Mouse (Mus musculus) intestine, embryonic 15.5 days (tissue): Measurements from ENCODE around the gene Bbx. TPM values are rescaled to one million over a fixed set of nuclear protein-coding genes. Genes with fewer than 3 reads are reported as not detected.

Source experiments
- ATAC-seq: fragments of 200-750 bp; cut with Nextera tagmentation; 2 replicates; pipeline ENCODE4 v1.8.0; 2017; ENCODE audit warnings: moderate TSS enrichment, moderate library complexity
- H3K27ac ChIP-seq: fragments of 300-500 bp; sonication (generic); 2 replicates; pipeline ENCODE4 v1.5.1; 2015; ENCODE audit warnings: mild to moderate bottlenecking, inconsistent platforms
- H3K27me3 ChIP-seq: fragments of 300-500 bp; sonication (generic); replicated peaks from 2 replicates; pipeline ENCODE4 v1.6.1; 2015; ENCODE audit warnings: inconsistent platforms
- H3K36me3 ChIP-seq: fragments of 300-500 bp; sonication (generic); 2 replicates; pipeline ENCODE4 v1.6.1; 2015; ENCODE audit warnings: inconsistent platforms
- H3K4me1 ChIP-seq: fragments of 300-500 bp; sonication (generic); replicated peaks from 2 replicates; pipeline ENCODE4 v1.6.1; 2015; ENCODE audit warnings: inconsistent platforms
- H3K4me2 ChIP-seq: fragments of 300-500 bp; sonication (generic); replicated peaks from 2 replicates; pipeline ENCODE4 v1.6.1; 2015; ENCODE audit warnings: mild to moderate bottlenecking, inconsistent platforms
- H3K4me3 ChIP-seq: fragments of 300-500 bp; sonication (generic); replicated peaks from 2 replicates; pipeline ENCODE4 v1.5.1; 2015; ENCODE audit warnings: inconsistent platforms
- H3K9ac ChIP-seq: fragments of 300-500 bp; sonication (generic); 2 replicates; pipeline ENCODE4 v1.6.1; 2015; ENCODE audit warnings: inconsistent platforms
- H3K9me3 ChIP-seq: fragments of 300-500 bp; sonication (generic); 2 replicates; pipeline ENCODE4 v1.6.1; 2016; ENCODE audit warnings: inconsistent platforms
- WGBS: fragments of 180-500 bp; shearing (Covaris S2); methylation state at CpG from one replicate; pipeline ENCODE4 v1.1.7; 2015; 5-methylcytosine and 5-hydroxymethylcytosine counted together
- polyA plus RNA-seq: library from polyadenylated mRNA; unstranded; fragments of >200 nt; fragmentation: Nextera tagmentation; extraction: Ambion mirVana; gene quantifications from 2 replicates; pipeline ENCODE4 v1.2.1, GENCODE M21; 2015

Gene Bbx
- polyA plus RNA-seq, 1 experiment from 2014 or later: 33.8 TPM

DNA sequence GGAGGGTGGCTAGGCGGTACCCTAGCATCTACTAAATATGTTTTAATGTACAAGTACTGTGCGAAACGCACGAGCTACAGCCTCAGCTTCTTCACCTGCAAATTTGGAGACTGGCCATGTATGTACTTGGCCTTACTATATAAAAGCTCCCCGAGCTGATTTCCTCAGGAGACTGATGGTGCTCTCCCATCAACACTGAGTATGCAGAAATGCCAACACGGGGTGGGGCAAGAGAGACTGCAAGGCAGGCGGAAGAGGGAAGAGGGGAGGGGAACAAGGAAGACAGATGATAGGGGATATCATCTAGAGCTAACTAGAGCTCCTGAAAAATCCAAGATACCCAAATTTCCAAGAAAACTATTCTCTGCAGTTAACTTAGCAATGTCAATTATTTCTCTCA, 71.6 kb downstream of the Bbx start:
- H3K9me3 ChIP-seq: no peaks in the 10 kb centered on the region

DNA sequence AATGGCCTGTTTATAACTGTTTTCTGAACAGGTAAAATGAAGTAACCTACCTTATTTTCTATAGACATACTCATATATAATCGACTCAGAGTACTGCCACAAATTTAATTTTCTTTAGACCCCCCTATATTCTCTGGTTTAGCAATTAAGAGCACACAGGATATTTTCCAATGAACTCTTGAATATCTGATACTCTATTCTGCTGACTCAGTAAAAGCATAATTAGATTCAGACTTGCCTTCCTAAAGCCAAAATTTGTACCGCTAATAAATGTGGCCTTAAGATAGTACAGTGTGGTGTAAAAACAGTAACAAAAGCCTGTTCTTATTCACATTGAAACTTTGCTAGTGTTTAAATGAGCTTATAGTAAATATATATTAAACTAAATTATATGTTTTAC, 102.5 kb downstream of the Bbx start:
- no peak overlapping the region for H3K27ac ChIP-seq
- H3K9ac ChIP-seq: no peak overlapping the region
- H3K4me2 ChIP-seq: no peak overlapping the region
- no peaks in the 10 kb centered on the region for H3K27me3 ChIP-seq
- 88% methylated on average over 2 of the region's 2 CpGs for WGBS
- no peak overlapping the region for H3K4me3 ChIP-seq
- no peaks in the 10 kb centered on the region for H3K36me3 ChIP-seq
- H3K9me3 ChIP-seq: no peaks in the 10 kb centered on the region
- no peaks in the 10 kb centered on the region for H3K4me1 ChIP-seq
- no peak for ATAC-seq

More for the DNA sequence above, 71.6 kb downstream of the Bbx start:
- Histone ChIP-seq H3K9ac (no peak overlapping the region), H3K27me3 (no peaks in the 10 kb centered on the region), H3K4me1 (0 out of 2 replicates have a peak, but pooled peaks cover 4% of the 10 kb centered on the region), H3K36me3 (no peaks in the 10 kb centered on the region), H3K27ac (no peak overlapping the region), H3K4me2 (no peak overlapping the region), H3K4me3 (no peak overlapping the region)
- 76% methylated on average over 7 of the region's 7 CpGs for WGBS
- no peak for ATAC-seq

DNA sequence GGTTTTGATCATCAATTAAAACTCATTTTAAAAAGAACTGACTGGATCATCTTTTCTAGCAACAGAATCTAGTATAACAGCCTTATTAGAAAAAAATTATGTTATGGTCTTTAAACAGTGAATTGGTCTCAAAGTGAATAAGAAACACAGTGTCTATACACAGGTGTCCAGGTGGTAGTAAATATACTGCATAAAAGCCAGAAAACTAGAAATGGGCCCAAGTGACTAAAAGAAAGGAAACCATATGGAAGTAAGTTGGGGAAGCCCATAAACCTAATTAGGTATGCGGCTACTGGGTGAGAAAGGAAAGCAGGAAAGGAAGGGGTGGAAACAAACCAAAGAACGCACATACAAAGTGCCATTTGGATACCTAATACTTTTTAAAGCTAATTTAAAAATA, 107.4 kb downstream of the Bbx start:
- no peaks in the 10 kb centered on the region for H3K36me3 ChIP-seq
- WGBS: 94% methylated on average over 2 of the region's 2 CpGs
- no peak overlapping the region for H3K9ac ChIP-seq
- no peak overlapping the region for H3K4me3 ChIP-seq
- H3K27me3 ChIP-seq: no peaks in the 10 kb centered on the region
- no peak overlapping the region for H3K4me2 ChIP-seq
- no peak for ATAC-seq
- no peaks in the 10 kb centered on the region for H3K4me1 ChIP-seq
- no peak overlapping the region for H3K27ac ChIP-seq
- no peaks in the 10 kb centered on the region for H3K9me3 ChIP-seq

DNA sequence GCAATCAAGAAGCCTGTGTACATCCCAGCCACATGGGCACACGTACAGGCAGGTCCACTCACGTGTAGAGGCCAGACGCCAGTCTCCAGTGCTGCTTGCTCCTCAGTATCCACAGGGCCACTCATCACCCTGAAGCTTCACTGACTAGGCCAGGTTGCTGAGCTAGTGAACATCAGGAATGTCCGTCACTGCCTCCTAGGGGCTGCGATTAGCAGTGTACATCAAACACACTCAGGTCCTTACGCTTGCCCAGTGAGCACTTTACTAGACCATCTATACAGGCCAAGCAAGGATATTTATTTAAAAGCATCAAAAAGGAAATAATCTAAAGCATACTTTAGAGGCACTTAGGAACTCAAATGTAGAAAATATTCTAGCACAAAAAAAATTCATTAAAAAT, 107.9 kb downstream of the Bbx start:
- H3K4me1 ChIP-seq: no peaks in the 10 kb centered on the region

DNA sequence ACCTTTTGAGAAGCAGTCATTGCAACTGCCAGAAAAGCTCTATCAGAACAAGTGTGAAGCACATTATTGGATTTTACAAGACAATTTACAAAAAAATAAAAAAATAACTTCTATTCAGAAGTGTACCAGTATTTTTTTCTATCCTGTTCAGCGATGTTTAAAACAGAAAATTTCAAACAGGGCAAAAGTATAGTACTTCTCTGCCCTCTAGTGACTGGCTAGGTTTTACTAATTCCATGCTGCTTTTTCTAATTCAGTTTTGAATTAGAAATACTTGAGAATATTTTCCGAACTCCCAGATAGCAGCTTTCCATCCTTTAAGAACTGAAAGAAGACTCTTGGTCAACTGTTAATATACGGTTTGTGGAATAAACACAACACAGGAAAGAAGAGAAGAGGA, 110.8 kb downstream of the Bbx start:
- Histone ChIP-seq H3K4me3 (no peak overlapping the region), H3K9me3 (no peaks in the 10 kb centered on the region), H3K4me1 (no peaks in the 10 kb centered on the region), H3K9ac (no peak overlapping the region), H3K27me3 (no peaks in the 10 kb centered on the region), H3K27ac (no peak overlapping the region), H3K36me3 (no peaks in the 10 kb centered on the region), H3K4me2 (no peak overlapping the region)
- WGBS: 80% methylated on average over 3 of the region's 3 CpGs
- no peak for ATAC-seq

More for the DNA sequence above, 107.9 kb downstream of the Bbx start:
- ATAC-seq: no peak
- 90% methylated on average over 6 of the region's 6 CpGs for WGBS
- H3K9me3 ChIP-seq: no peaks in the 10 kb centered on the region
- H3K27me3 ChIP-seq: no peaks in the 10 kb centered on the region
- H3K36me3 ChIP-seq: no peaks in the 10 kb centered on the region
- no peak overlapping the region for H3K4me3 ChIP-seq
- H3K4me2 ChIP-seq: no peak overlapping the region
- no peak overlapping the region for H3K27ac ChIP-seq
- H3K9ac ChIP-seq: no peak overlapping the region

DNA sequence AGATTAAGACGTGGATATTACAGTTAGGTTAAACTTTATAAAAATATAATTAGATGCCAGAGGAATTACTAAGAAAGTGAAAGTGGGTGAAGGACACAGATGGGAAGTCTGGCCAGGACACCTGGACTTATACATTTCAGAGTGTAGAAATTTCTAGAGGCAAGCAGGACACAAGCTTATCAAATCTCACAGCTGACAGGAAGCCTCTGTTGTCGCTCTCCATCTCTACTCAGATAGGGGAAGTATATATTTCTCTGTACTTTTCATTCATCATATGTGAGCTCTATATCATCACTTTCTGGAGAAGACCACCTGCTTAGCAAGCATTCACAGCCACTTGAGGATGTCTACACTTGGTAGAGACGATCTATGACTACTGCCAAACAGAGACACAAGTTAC, 113.9 kb downstream of the Bbx start:
- WGBS: 80% methylated on average over 3 of the region's 3 CpGs
- Histone ChIP-seq H3K27ac (no peak overlapping the region), H3K36me3 (no peaks in the 10 kb centered on the region), H3K4me3 (no peak overlapping the region), H3K27me3 (no peaks in the 10 kb centered on the region), H3K4me2 (no peak overlapping the region), H3K9me3 (no peaks in the 10 kb centered on the region), H3K9ac (no peak overlapping the region), H3K4me1 (no peaks in the 10 kb centered on the region)
- no peak for ATAC-seq

DNA sequence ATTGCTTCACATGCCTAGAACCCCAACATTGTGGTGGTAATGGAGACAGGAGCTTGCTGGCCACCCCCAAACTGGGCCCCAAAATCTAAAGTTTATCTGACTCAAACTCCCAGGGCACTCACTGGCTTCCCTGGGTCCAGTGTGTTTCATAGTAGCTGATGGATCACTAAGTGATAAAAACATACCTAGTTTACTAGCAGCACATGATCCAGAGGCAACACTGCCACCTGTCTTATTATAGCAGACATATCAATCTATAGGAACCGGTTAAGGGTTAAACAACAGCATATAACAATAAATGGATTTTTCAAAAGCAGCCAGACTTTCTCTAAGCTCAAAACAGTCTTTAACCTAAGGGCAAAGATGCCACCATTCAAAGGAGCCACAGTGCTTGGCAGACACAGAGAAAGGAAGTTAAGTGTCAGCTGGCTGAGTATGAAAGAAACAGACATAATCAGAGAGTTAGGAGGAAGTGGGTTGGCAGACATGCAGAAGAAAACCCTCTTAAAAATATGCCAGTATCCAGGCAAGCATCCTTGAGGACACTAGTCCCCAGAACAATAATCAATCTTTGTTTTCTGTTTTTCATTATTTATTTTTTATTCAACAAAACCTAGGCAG, 116.7 kb downstream of the Bbx start:
- H3K27me3 ChIP-seq: no peaks in the 10 kb centered on the region
- H3K9me3 ChIP-seq: no peaks in the 10 kb centered on the region
- no peak overlapping the region for H3K27ac ChIP-seq
- no peaks in the 10 kb centered on the region for H3K4me1 ChIP-seq
- H3K9ac ChIP-seq: no peak overlapping the region
- H3K36me3 ChIP-seq: no peaks in the 10 kb centered on the region
- H3K4me3 ChIP-seq: no peak overlapping the region
- no peak for ATAC-seq
- no peak overlapping the region for H3K4me2 ChIP-seq
- WGBS: 85% methylated on average over 1 of the region's 1 CpGs

DNA sequence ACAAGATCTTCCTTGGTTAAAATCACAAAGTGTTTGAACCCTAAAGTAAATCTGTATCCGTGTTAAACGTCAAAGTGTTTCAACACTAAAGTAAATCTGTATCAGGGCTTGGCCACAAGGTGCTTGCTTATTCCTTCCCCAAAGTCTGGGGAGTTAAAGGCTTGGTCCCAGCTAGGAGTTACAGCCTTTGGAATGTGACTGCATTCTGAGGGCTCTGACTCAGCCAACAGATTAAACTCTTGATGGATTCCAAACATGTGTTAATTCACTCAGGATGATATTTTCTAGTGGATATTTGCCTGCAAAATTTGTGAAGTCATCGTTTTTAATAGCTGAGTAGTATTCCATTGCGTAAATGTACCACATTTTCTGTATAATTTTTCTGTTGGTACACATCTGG, 120.6 kb downstream of the Bbx start:
- Histone ChIP-seq H3K4me1 (peaks cover 3% of the 10 kb centered on the region; the same call in 1 of the 2 replicates), H3K27ac (no peak overlapping the region), H3K9me3 (no peaks in the 10 kb centered on the region), H3K4me3 (no peak overlapping the region), H3K9ac (no peak overlapping the region), H3K4me2 (no peak overlapping the region), H3K36me3 (no peaks in the 10 kb centered on the region), H3K27me3 (no peaks in the 10 kb centered on the region)
- no peak for ATAC-seq
- WGBS: 77% methylated on average over 4 of the region's 4 CpGs

DNA sequence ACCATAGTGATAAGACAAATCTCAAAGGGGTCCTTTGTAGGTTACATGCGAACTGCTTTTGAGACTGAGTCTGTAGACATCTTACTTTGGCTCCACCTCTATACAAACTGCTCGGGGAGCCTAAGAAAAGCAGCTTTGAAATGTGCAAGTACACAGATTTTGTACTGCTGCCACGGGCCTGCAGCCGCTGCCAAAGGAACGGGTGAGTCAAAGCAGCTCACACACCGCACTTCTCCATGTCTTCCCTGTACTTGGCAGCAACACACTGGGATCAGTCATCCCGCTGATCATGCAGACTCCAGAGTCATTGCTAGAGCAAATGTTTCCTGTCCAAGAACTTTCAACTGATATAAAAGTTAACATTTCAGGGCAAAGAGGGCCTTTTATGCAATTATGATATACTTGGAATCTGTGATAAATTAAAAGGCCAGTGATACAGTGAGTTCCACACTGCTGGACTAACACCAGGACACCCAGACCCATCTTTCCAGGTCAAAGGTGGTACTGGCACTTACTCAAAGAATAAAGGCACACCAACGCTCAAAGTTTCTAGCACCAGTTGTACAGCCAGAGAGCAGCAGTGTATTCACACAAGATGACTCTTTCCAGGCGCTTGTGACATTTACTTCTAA, 122.7 kb downstream of the Bbx start:
- H3K9ac ChIP-seq: no peak overlapping the region
- H3K27ac ChIP-seq: no peak overlapping the region
- no peaks in the 10 kb centered on the region for H3K27me3 ChIP-seq
- 63% methylated on average over 9 of the region's 9 CpGs for WGBS
- H3K4me2 ChIP-seq: 0 out of 2 replicates have a peak overlapping the region, but pooled peaks have one; percentile 3
- peak; percentile 74 for ATAC-seq
- H3K4me1 ChIP-seq: peaks cover 3% of the 10 kb centered on the region; the same call in 1 of the 2 replicates
- H3K36me3 ChIP-seq: no peaks in the 10 kb centered on the region
- no peaks in the 10 kb centered on the region for H3K9me3 ChIP-seq
- H3K4me3 ChIP-seq: no peak overlapping the region

DNA sequence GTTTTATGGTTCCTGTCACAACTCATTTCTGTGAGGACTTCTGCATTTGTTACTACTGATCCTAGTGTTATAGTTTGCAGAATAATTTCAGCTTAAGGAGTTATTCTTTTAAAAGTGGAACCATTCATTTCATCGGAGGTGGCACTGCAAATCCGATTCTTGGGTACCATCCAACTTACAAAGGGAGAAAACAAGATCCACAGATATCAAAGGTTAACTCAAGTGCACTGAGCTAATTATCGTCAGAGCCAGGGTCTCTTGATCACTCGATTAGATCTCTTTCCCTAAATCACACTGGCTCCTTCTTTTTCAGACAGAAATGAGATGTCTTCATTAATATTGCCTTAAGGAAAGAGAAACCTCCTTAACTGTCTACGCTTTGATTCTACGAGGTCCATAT, 123.9 kb downstream of the Bbx start:
- WGBS: 79% methylated on average over 6 of the region's 6 CpGs

DNA sequence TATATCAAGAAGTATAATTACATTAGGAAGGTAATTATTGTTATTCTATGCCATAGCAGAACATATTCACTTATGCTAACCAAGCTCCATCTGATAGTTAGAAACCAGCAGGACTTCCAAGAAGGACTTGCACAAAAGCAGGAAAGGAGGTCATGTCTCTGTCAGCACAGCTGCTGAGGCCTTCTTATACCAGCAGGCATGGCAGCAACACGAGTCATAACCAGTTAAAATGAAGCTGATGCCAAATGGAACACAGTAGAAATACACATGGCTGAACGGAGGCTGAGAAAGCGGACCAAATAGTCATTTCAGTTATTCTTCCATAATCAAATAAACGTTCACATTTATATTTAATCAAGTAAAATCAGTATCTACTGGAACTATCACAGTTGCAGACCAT, 125.0 kb downstream of the Bbx start:
- ATAC-seq: no peak
- Histone ChIP-seq H3K4me1 (peaks cover 3% of the 10 kb centered on the region; the same call in 1 of the 2 replicates), H3K9me3 (no peaks in the 10 kb centered on the region)

More for the DNA sequence above, 123.9 kb downstream of the Bbx start:
- no peak for ATAC-seq
- no peak overlapping the region for H3K4me3 ChIP-seq
- no peak overlapping the region for H3K4me2 ChIP-seq
- H3K9ac ChIP-seq: no peak overlapping the region
- H3K27me3 ChIP-seq: no peaks in the 10 kb centered on the region
- no peaks in the 10 kb centered on the region for H3K36me3 ChIP-seq
- H3K9me3 ChIP-seq: no peaks in the 10 kb centered on the region
- no peak overlapping the region for H3K27ac ChIP-seq
- H3K4me1 ChIP-seq: peaks cover 3% of the 10 kb centered on the region; the same call in 1 of the 2 replicates

DNA sequence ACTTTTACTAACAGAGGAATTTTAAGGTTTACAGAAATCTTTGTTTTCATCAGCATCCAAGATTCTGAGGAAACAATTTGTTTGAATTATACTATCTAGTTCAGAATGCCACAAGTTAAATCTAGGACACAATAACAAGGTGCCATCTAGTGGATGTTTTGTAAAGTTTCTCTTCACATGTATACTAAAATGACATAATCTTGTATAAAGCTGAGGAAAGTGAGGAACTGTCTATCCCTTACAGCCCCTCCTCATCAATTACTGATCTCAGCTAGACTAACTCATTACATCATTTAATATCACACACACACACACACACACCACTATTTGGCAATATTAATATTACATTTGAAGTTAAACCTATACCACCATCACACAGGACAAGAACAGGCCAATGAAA, 125.5 kb downstream of the Bbx start:
- H3K27me3 ChIP-seq: no peaks in the 10 kb centered on the region
- ATAC-seq: no peak
- no peaks in the 10 kb centered on the region for H3K9me3 ChIP-seq
- H3K9ac ChIP-seq: no peak overlapping the region
- H3K4me3 ChIP-seq: no peak overlapping the region
- no peak overlapping the region for H3K4me2 ChIP-seq
- H3K4me1 ChIP-seq: peaks cover 3% of the 10 kb centered on the region; the same call in 1 of the 2 replicates
- H3K36me3 ChIP-seq: no peaks in the 10 kb centered on the region
- H3K27ac ChIP-seq: no peak overlapping the region

More for the DNA sequence above, 125.0 kb downstream of the Bbx start:
- Histone ChIP-seq H3K4me2 (no peak overlapping the region), H3K27me3 (no peaks in the 10 kb centered on the region), H3K27ac (no peak overlapping the region), H3K36me3 (no peaks in the 10 kb centered on the region), H3K9ac (no peak overlapping the region), H3K4me3 (no peak overlapping the region)
- 81% methylated on average over 4 of the region's 4 CpGs for WGBS

DNA sequence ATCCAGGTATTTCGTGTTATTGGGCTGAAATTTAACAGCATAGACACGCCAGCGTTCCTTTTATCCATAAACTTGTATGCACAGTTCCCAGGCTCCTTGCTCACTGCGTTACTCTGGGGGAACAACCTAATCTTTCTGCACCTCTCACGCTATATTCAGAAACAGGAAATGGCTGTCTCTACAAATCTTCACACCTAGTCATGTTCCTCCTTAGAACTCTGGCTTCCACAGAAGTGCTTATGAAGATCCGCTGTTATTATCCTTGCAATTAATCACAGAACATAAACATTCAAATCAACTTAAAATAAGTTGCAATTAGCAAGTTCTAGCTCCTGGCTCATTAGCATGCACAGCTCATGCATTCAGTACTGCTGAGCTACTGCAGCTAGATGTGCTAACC, 127.0 kb downstream of the Bbx start:
- no peak overlapping the region for H3K27ac ChIP-seq
- H3K4me2 ChIP-seq: no peak overlapping the region
- no peaks in the 10 kb centered on the region for H3K9me3 ChIP-seq
- H3K27me3 ChIP-seq: no peaks in the 10 kb centered on the region
- no peaks in the 10 kb centered on the region for H3K36me3 ChIP-seq
- peaks cover 3% of the 10 kb centered on the region; the same call in 1 of the 2 replicates for H3K4me1 ChIP-seq
- 75% methylated on average over 6 of the region's 6 CpGs for WGBS
- H3K9ac ChIP-seq: no peak overlapping the region
- ATAC-seq: no peak
- no peak overlapping the region for H3K4me3 ChIP-seq
